Mouse (Mus musculus) forebrain, embryonic 11.5 days (tissue): ENCODE measurements at regions not wholly inside any gene's neighbourhood (a gene's known extent, or its start where the extent isn't known, plus 50 kb on each side); places are given as distances from the start of the nearest gene placed in this dataset.

ENCODE experiments used
- ATAC-seq: fragments of 200-750 bp; cut with Nextera tagmentation; replicated peaks from 2 replicates; pipeline ENCODE4 v1.8.0; 2017; ENCODE audit warnings: moderate TSS enrichment; ENCODE audit not compliant: low FRiP score
- DNase-seq: peaks from one replicate; pipeline ENCODE4 v3.0.0-alpha.2; 2017; ENCODE audit warnings: low spot score
- H3K27ac ChIP-seq: fragments of 300-500 bp; sonication (generic); 2 replicates; pipeline ENCODE4 v1.5.1; 2014; ENCODE audit warnings: low read depth, low read length
- H3K27me3 ChIP-seq: fragments of 300-500 bp; sonication (generic); 2 replicates; pipeline ENCODE4 v1.6.1; 2014; ENCODE audit warnings: mild to moderate bottlenecking, low read length, mixed read lengths; ENCODE audit not compliant: control insufficient read depth, insufficient read depth
- H3K36me3 ChIP-seq: fragments of 300-500 bp; sonication (generic); 2 replicates; pipeline ENCODE4 v1.6.1; 2014; ENCODE audit warnings: mild to moderate bottlenecking, low read length, moderate library complexity, mixed read lengths; ENCODE audit not compliant: control insufficient read depth, insufficient read depth
- H3K4me1 ChIP-seq: fragments of 300-500 bp; sonication (generic); replicated peaks from 2 replicates; pipeline ENCODE4 v1.6.1; 2014; ENCODE audit warnings: low read length, mixed read lengths; ENCODE audit not compliant: control insufficient read depth, insufficient read depth
- H3K4me2 ChIP-seq: fragments of 300-500 bp; sonication (generic); 2 replicates; pipeline ENCODE4 v1.6.1; 2014; ENCODE audit warnings: low read depth, mild to moderate bottlenecking, low read length, moderate library complexity, mixed read lengths; ENCODE audit not compliant: severe bottlenecking
- H3K4me3 ChIP-seq: fragments of 300-500 bp; sonication (generic); 2 replicates; pipeline ENCODE4 v1.5.1; 2014; ENCODE audit warnings: low read depth, low read length
- H3K9ac ChIP-seq: fragments of 300-500 bp; sonication (generic); 2 replicates; pipeline ENCODE4 v1.6.1; 2014; ENCODE audit warnings: low read length
- H3K9me3 ChIP-seq: fragments of 300-500 bp; sonication (generic); 2 replicates; pipeline ENCODE4 v1.6.1; 2016; ENCODE audit warnings: low read length, mixed read lengths; ENCODE audit not compliant: control insufficient read depth
- WGBS: fragments of 180-500 bp; shearing (Covaris S2); extraction: QIAGEN DNeasy Blood & Tissue Kit; methylation state at CpG from one replicate; pipeline ENCODE4 v1.1.7; 2014; 5-methylcytosine and 5-hydroxymethylcytosine counted together

GRCm38 (mm10) chr4:88948027-88948859 lies 68.2 kb upstream of the Ifne start:
- H3K36me3 ChIP-seq, result no peaks in the 10 kb centered on the region
- H3K4me2 ChIP-seq, result no peak overlapping the region
- ATAC-seq, result no peak
- H3K27me3 ChIP-seq, result no peaks in the 10 kb centered on the region
- H3K9me3 ChIP-seq, result no peaks in the 10 kb centered on the region
- DNase-seq, result no peak
- no peaks in the 10 kb centered on the region; the same call in 1 of the 2 replicates for H3K4me1 ChIP-seq
- 85% methylated on average over 4 of the region's 4 CpGs for WGBS
- no peak overlapping the region for H3K9ac ChIP-seq
- no peak overlapping the region for H3K4me3 ChIP-seq
- H3K27ac ChIP-seq, result no peak overlapping the region

- Histone ChIP-seq H3K27ac (no peak overlapping the region), H3K9ac (no peak overlapping the region), H3K9me3 (no peaks in the 10 kb centered on the region), H3K4me1 (peaks cover 3% of the 10 kb centered on the region), H3K27me3 (peaks cover 8% of the 10 kb centered on the region), H3K4me3 (no peak overlapping the region), H3K4me2 (no peak overlapping the region), H3K36me3 (no peaks in the 10 kb centered on the region)
- WGBS, result 89% methylated on average over 4 of the region's 4 CpGs
- no peak for ATAC-seq
- no peak for DNase-seq
Measured at GRCm38 (mm10) chr4:88941955-88942354, 62.0 kb upstream of the Ifne start.

GRCm38 (mm10) chr4:88940670-88941069 lies 60.7 kb upstream of the Ifne start:
- ATAC-seq (no peak), DNase-seq (no peak)
- no peak overlapping the region for H3K27ac ChIP-seq
- no peak overlapping the region for H3K9ac ChIP-seq
- H3K9me3 ChIP-seq, result no peaks in the 10 kb centered on the region
- H3K27me3 ChIP-seq, result peaks cover 8% of the 10 kb centered on the region
- H3K4me1 ChIP-seq, result peaks cover 3% of the 10 kb centered on the region
- 87% methylated on average over 2 of the region's 2 CpGs for WGBS
- no peak overlapping the region for H3K4me2 ChIP-seq
- H3K4me3 ChIP-seq, result no peak overlapping the region
- no peaks in the 10 kb centered on the region for H3K36me3 ChIP-seq

- WGBS, result 74% methylated on average over 4 of the region's 4 CpGs
- peaks cover 8% of the 10 kb centered on the region for H3K27me3 ChIP-seq
Measured at GRCm38 (mm10) chr4:88939397-88939796, 59.4 kb upstream of the Ifne start.

GRCm38 (mm10) chr4:88938712-88939032 lies 58.7 kb upstream of the Ifne start:
- H3K27ac ChIP-seq, result no peak overlapping the region
- H3K4me1 ChIP-seq, result peaks cover 3% of the 10 kb centered on the region
- no peak; the same call in 1 of the 2 replicates for ATAC-seq
- peak overlapping the region; percentile 75 for H3K4me3 ChIP-seq
- H3K9me3 ChIP-seq, result no peaks in the 10 kb centered on the region
- WGBS, result 5% methylated on average over 10 of the region's 11 CpGs
- no peaks in the 10 kb centered on the region for H3K36me3 ChIP-seq
- DNase-seq, result no peak
- H3K4me2 ChIP-seq, result peak overlapping the region; percentile 89
- peaks cover 8% of the 10 kb centered on the region for H3K27me3 ChIP-seq
- peak overlapping the region; percentile 59 for H3K9ac ChIP-seq

More at GRCm38 (mm10) chr4:88939397-88939796, 59.4 kb upstream of the Ifne start:
- Histone ChIP-seq H3K36me3 (no peaks in the 10 kb centered on the region), H3K4me3 (no peak overlapping the region), H3K4me2 (no peak overlapping the region), H3K9ac (no peak overlapping the region), H3K4me1 (peaks cover 3% of the 10 kb centered on the region), H3K27ac (no peak overlapping the region), H3K9me3 (no peaks in the 10 kb centered on the region)
- no peak for ATAC-seq
- DNase-seq, result no peak

GRCm38 (mm10) chr4:88937866-88938711 lies 58.1 kb upstream of the Ifne start:
- peak; percentile 94 for ATAC-seq
- H3K27ac ChIP-seq, result no peak overlapping the region
- peaks cover 8% of the 10 kb centered on the region for H3K27me3 ChIP-seq
- H3K4me3 ChIP-seq, result peak overlapping the region; percentile 75
- peak; percentile 86 for DNase-seq
- H3K4me1 ChIP-seq, result peaks cover 3% of the 10 kb centered on the region
- H3K4me2 ChIP-seq, result peak overlapping the region; percentile 89
- WGBS, result under 1% methylated on average over 80 of the region's 104 CpGs
- H3K9ac ChIP-seq, result peak overlapping the region; percentile 59
- H3K9me3 ChIP-seq, result no peaks in the 10 kb centered on the region
- no peaks in the 10 kb centered on the region for H3K36me3 ChIP-seq

GRCm38 (mm10) chr4:88936976-88937375 lies 57.0 kb upstream of the Ifne start:
- ATAC-seq, result no peak
- Histone ChIP-seq H3K27ac (no peak overlapping the region), H3K4me1 (peaks cover 3% of the 10 kb centered on the region), H3K4me2 (no peak overlapping the region), H3K9me3 (no peaks in the 10 kb centered on the region), H3K4me3 (no peak overlapping the region), H3K9ac (no peak overlapping the region), H3K36me3 (no peaks in the 10 kb centered on the region), H3K27me3 (peaks cover 8% of the 10 kb centered on the region)
- 67% methylated on average over 6 of the region's 6 CpGs for WGBS
- no peak for DNase-seq

GRCm38 (mm10) chr4:88935901-88936300 lies 55.9 kb upstream of the Ifne start:
- H3K36me3 ChIP-seq, result no peaks in the 10 kb centered on the region
- no peak overlapping the region for H3K4me2 ChIP-seq
- H3K9me3 ChIP-seq, result no peaks in the 10 kb centered on the region
- no peak overlapping the region for H3K4me3 ChIP-seq
- no peak overlapping the region for H3K27ac ChIP-seq
- H3K4me1 ChIP-seq, result peaks cover 3% of the 10 kb centered on the region
- DNase-seq, result no peak
- 86% methylated on average over 2 of the region's 2 CpGs for WGBS
- H3K27me3 ChIP-seq, result peaks cover 8% of the 10 kb centered on the region
- ATAC-seq, result no peak
- H3K9ac ChIP-seq, result no peak overlapping the region
